Mouse (Mus musculus) heart, embryonic 16.5 days (tissue): ENCODE measurements around the gene Igfbpl1. TPM values are rescaled to one million over a fixed set of nuclear protein-coding genes. Genes with fewer than 3 reads are reported as not detected.

ENCODE experiments used
- polyA plus RNA-seq: library from polyadenylated mRNA; unstranded; fragments of >200 nt; fragmentation: Nextera tagmentation; extraction: Ambion mirVana; gene quantifications from 2 replicates; pipeline ENCODE4 v1.2.1, GENCODE M21; 2015

Igfbpl1 gene
- polyA plus RNA-seq, 1 experiment from 2014 or later = 1.5 TPM

Other genes with a start within 250 kb of the Igfbpl1 start
- 173 and 184 TPM in 2 replicates for gene Aldh1b1, start 27.9 kb downstream of the Igfbpl1 start, polyA plus RNA-seq
- gene Stra6l, start 21.7 kb upstream of the Igfbpl1 start, polyA plus RNA-seq = 0.05 and 0.12 TPM in 2 replicates
- 0.18 and 0.56 TPM in 2 replicates for gene Ccdc180, start 63.4 kb upstream of the Igfbpl1 start, polyA plus RNA-seq
- 17.7 and 18.5 TPM in 2 replicates for gene Tdrd7, start 138.4 kb upstream of the Igfbpl1 start, polyA plus RNA-seq
- gene Tmod1, start 212.0 kb upstream of the Igfbpl1 start, polyA plus RNA-seq = 202 and 217 TPM in 2 replicates